Mouse (Mus musculus) spleen, postnatal 10 days (tissue): Measurements from ENCODE around the gene Zbtb12.

Experiments
- DNase-seq, 2 experiments: peaks; one replicate each; pipeline ENCODE4 v3.0.0; 2021 to 2022; ENCODE audit warnings: low spot score in 2 of 2

Gene Zbtb12

DNA sequence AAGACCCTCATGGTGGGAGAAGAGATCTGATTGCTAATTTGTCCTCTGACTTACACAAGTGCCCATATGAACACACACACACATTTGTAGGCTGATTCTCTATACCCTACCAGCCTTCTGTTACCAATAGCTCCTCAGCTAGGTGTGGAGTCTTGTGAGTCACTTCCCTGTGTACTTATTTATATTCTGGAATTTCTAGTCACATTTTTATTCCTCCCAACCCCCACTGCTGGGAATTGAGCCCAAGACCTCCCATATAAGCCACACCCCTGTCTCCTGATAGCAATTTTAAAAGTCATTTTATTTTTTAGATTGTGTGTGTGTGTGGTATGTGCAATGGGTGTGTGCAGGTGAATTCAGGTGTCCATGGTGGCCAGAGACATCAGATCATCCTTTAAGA lies 65.1 kb downstream of the Zbtb12 start:
- DNase-seq: no peak
